Mouse (Mus musculus): ENCODE measurements around the gene Gm45062.

GRCm38 (mm10) chr6:8227035-8227434 lies 32.2 kb upstream of the Gm45062 start:
- TF ChIP-seq MAFK (IDR thresholded peaks at IDR 0.05; ENCODE audit: borderline replicate concordance, low read depth, low read length) (no peak), MYB (IDR thresholded peaks at IDR 0.05; ENCODE audit: low read depth, low read length) (no peak), ZC3H11A (IDR thresholded peaks at IDR 0.05; ENCODE audit: low read depth, low read length) (no peak), RCOR1 (IDR thresholded peaks at IDR 0.05; ENCODE audit: low read depth, low read length) (no peak), POLR2A (IDR thresholded peaks at IDR 0.05; ENCODE audit: control insufficient read depth in 1 of 2, insufficient read depth in 1 of 2, low read depth in 1 of 2, low read length in 2 of 2, poor library complexity in 1 of 2) (no peak), CTCF (IDR thresholded peaks at IDR 0.05 in 2 of 3, conservative IDR thresholded peaks at IDR 0.05 in 1 of 3; ENCODE audit: control insufficient read depth in 1 of 3, insufficient read depth in 1 of 3, low read depth in 2 of 3, low read length in 3 of 3, poor library complexity in 1 of 3, severe bottlenecking in 1 of 3) (no peak), POLR2AphosphoS5 (IDR thresholded peaks at IDR 0.05; ENCODE audit: borderline replicate concordance, low read depth, low read length) (no peak), POLR2AphosphoS2 (IDR thresholded peaks at IDR 0.05; ENCODE audit: low read length) (no peak), HCFC1 (IDR thresholded peaks at IDR 0.05; ENCODE audit: low read depth, low read length) (no peak), CHD1 (IDR thresholded peaks at IDR 0.05; ENCODE audit: low read depth, low read length) (no peak)
